Mouse (Mus musculus) lung, embryonic 15.5 days (tissue): ENCODE data around the gene Lmtk3. TPM values are rescaled to one million over a fixed set of nuclear protein-coding genes. Genes with fewer than 3 reads are reported as not detected.

Source experiments
- ATAC-seq: fragments of 200-750 bp; cut with Nextera tagmentation; 2 replicates; pipeline ENCODE4 v1.8.0; 2017; ENCODE audit warnings: moderate number of reproducible peaks, borderline replicate concordance; ENCODE audit not compliant: low FRiP score, low TSS enrichment; ENCODE audit errors: extremely low read depth
- H3K27ac ChIP-seq: fragments of 300-500 bp; sonication (generic); 2 replicates; pipeline ENCODE4 v1.5.1; 2015; ENCODE audit warnings: moderate library complexity, mild to moderate bottlenecking, inconsistent platforms
- H3K27me3 ChIP-seq: fragments of 300-500 bp; sonication (generic); 2 replicates; pipeline ENCODE4 v1.6.1; 2015; ENCODE audit warnings: inconsistent platforms
- H3K36me3 ChIP-seq: fragments of 300-500 bp; sonication (generic); 2 replicates; pipeline ENCODE4 v1.6.1; 2015; ENCODE audit warnings: inconsistent platforms
- H3K4me1 ChIP-seq: fragments of 300-500 bp; sonication (generic); 2 replicates; pipeline ENCODE4 v1.6.1; 2015; ENCODE audit warnings: inconsistent platforms
- H3K4me2 ChIP-seq: fragments of 300-500 bp; sonication (generic); 2 replicates; pipeline ENCODE4 v1.6.1; 2015; ENCODE audit warnings: inconsistent platforms, mild to moderate bottlenecking, moderate library complexity
- H3K4me3 ChIP-seq: fragments of 300-500 bp; sonication (generic); 2 replicates; pipeline ENCODE4 v1.5.1; 2015; ENCODE audit warnings: mild to moderate bottlenecking, inconsistent platforms
- H3K9ac ChIP-seq: fragments of 300-500 bp; sonication (generic); 2 replicates; pipeline ENCODE4 v1.6.1; 2015; ENCODE audit warnings: inconsistent platforms
- H3K9me3 ChIP-seq: fragments of 300-500 bp; sonication (generic); 2 replicates; pipeline ENCODE4 v1.6.1; 2016; ENCODE audit warnings: inconsistent platforms
- WGBS: fragments of 180-500 bp; shearing (Covaris S2); methylation state at CpG from one replicate; pipeline ENCODE4 v1.1.7; 2015; 5-methylcytosine and 5-hydroxymethylcytosine counted together
- polyA plus RNA-seq: library from polyadenylated mRNA; unstranded; fragments of >200 nt; fragmentation: Nextera tagmentation; extraction: Ambion mirVana; gene quantifications from 2 replicates; pipeline ENCODE4 v1.2.1, GENCODE M21; 2015

Gene Lmtk3
- polyA plus RNA-seq, 1 experiment from 2014 or later, result 1.1 TPM

GRCm38 (mm10) chr7:45796950-45797349 is 13.4 kb downstream of the Lmtk3 start:
- no peak overlapping the region for H3K9ac ChIP-seq
- H3K27me3 ChIP-seq, result peaks cover 38% of the 10 kb centered on the region
- peaks cover 27% of the 10 kb centered on the region for H3K4me1 ChIP-seq
- H3K4me3 ChIP-seq, result no peak overlapping the region
- ATAC-seq, result no peak
- no peaks in the 10 kb centered on the region for H3K9me3 ChIP-seq
- no peak overlapping the region for H3K27ac ChIP-seq
- H3K36me3 ChIP-seq, result no peaks in the 10 kb centered on the region
- peak overlapping the region; percentile 84 for H3K4me2 ChIP-seq
- WGBS, result 48% methylated on average over 6 of the region's 6 CpGs

DNA sequence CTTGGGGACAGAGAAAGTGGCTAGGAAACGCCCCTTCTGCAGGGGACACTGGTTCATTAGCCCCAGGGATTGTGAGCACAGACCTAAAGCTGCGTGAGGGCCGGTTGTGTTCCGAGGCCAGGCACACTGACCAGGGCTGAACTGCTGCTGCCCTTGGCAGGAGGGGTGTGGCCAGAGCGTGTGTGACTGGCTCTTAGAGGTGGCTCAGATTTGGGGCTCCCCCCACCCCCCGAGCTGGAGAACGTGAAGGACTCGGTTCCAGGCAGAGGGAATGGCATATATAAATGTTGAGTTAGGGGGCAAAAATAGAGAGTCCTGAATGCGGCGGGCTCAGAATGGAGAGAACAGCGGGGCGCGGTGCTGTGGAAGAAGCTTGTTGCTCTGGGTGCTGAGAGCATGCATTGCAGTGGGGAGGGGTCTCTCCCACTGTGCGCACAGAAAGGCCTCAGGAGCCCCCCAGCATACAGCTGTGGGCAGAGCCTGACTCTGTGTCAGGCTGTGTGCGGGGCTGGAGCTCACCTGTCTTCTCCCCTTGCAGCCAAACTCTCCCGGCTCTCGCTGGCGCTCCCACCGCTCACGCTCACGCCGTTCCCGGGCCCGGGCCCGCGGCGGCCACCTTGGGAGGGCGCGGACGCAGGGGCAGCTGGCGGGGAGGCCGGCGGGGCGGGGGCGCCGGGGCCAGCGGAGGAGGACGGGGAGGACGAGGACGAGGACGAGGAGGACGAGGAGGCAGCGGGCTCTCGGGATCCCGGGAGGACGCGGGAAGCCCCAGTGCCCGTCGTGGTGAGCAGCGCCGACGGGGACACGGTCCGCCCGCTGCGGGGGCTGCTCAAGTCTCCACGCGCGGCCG is 14.3 kb downstream of the Lmtk3 start:
- no peaks in the 10 kb centered on the region for H3K9me3 ChIP-seq
- peak overlapping the region; percentile 44 for H3K9ac ChIP-seq
- H3K4me3 ChIP-seq, result peak overlapping the region; percentile 48
- 2% methylated on average over 46 of the region's 60 CpGs for WGBS
- H3K4me1 ChIP-seq, result peaks cover 27% of the 10 kb centered on the region
- peak overlapping the region; percentile 84 for H3K4me2 ChIP-seq
- H3K27me3 ChIP-seq, result peaks cover 38% of the 10 kb centered on the region
- no peaks in the 10 kb centered on the region for H3K36me3 ChIP-seq
- no peak overlapping the region for H3K27ac ChIP-seq
- ATAC-seq, result no peak

DNA sequence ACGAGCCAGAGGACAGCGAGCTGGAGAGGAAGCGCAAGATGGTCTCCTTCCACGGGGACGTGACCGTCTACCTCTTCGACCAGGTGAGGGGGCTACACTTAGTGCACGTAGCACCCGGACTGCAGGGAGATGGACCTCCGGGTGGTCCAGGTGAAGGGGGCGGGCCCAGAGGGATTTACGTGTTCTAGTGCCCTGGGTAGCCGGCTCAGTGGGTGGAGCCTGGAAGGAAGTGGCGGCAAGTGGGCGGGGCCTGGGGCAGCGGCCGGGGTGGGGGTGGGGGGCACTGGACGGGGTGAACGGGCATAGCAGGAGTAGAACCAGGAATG is 14.9 kb downstream of the Lmtk3 start:
- peak overlapping the region; percentile 48 for H3K4me3 ChIP-seq
- peak overlapping the region; percentile 84 for H3K4me2 ChIP-seq
- peaks cover 27% of the 10 kb centered on the region for H3K4me1 ChIP-seq
- no peak for ATAC-seq
- 3% methylated on average over 19 of the region's 19 CpGs for WGBS
- no peaks in the 10 kb centered on the region for H3K36me3 ChIP-seq
- H3K27ac ChIP-seq, result no peak overlapping the region
- peaks cover 38% of the 10 kb centered on the region for H3K27me3 ChIP-seq
- peak overlapping the region; percentile 44 for H3K9ac ChIP-seq
- no peaks in the 10 kb centered on the region for H3K9me3 ChIP-seq

GRCm38 (mm10) chr7:45798931-45799330 is 15.4 kb downstream of the Lmtk3 start:
- H3K4me1 ChIP-seq, result peaks cover 27% of the 10 kb centered on the region
- H3K27me3 ChIP-seq, result peaks cover 38% of the 10 kb centered on the region
- H3K9ac ChIP-seq, result no peak overlapping the region
- ATAC-seq, result no peak
- peak overlapping the region; percentile 48; the same call in 1 of the 2 replicates for H3K4me3 ChIP-seq
- H3K9me3 ChIP-seq, result no peaks in the 10 kb centered on the region
- peak overlapping the region; percentile 84 for H3K4me2 ChIP-seq
- no peaks in the 10 kb centered on the region for H3K36me3 ChIP-seq
- 46% methylated on average over 7 of the region's 7 CpGs for WGBS
- H3K27ac ChIP-seq, result no peak overlapping the region

DNA sequence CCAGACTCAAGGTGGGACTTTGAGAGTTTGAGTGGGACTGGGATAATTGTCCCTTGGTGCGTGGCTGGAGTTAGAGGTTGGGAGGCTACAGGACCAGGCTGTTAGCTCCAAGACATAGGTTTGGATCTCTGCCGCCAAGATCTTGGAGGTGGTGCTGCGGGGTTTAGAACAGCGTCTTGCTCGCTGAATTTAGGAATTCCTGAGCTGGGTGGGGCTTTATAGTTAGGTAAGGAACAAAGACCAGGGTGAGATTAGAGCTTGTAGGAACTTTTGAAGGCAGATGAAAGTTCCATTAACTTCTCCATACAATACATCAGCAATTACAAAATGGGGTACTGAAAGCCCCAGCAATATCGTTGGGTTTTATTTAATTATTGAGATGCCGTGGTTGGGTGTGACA is 16.5 kb downstream of the Lmtk3 start:
- H3K4me3 ChIP-seq, result peak overlapping the region; percentile 34
- 34% methylated on average over 7 of the region's 7 CpGs for WGBS
- no peaks in the 10 kb centered on the region for H3K9me3 ChIP-seq
- ATAC-seq, result no peak
- peaks cover 38% of the 10 kb centered on the region for H3K27me3 ChIP-seq
- H3K4me2 ChIP-seq, result peak overlapping the region; percentile 64
- H3K9ac ChIP-seq, result no peak overlapping the region
- peak overlapping the region; percentile 54; the same call in 1 of the 2 replicates for H3K27ac ChIP-seq
- H3K36me3 ChIP-seq, result no peaks in the 10 kb centered on the region
- H3K4me1 ChIP-seq, result peaks cover 27% of the 10 kb centered on the region

GRCm38 (mm10) chr7:45800546-45801204 is 17.1 kb downstream of the Lmtk3 start:
- H3K4me2 ChIP-seq, result peak overlapping the region; percentile 64
- peak overlapping the region; percentile 54; the same call in 1 of the 2 replicates for H3K27ac ChIP-seq
- H3K9ac ChIP-seq, result no peak overlapping the region
- H3K4me1 ChIP-seq, result peaks cover 27% of the 10 kb centered on the region
- H3K36me3 ChIP-seq, result no peaks in the 10 kb centered on the region
- peaks cover 38% of the 10 kb centered on the region for H3K27me3 ChIP-seq
- peak overlapping the region; percentile 34 for H3K4me3 ChIP-seq
- peak; percentile 73 for ATAC-seq
- H3K9me3 ChIP-seq, result no peaks in the 10 kb centered on the region
- 13% methylated on average over 23 of the region's 25 CpGs for WGBS

GRCm38 (mm10) chr7:45801348-45801747 is 17.8 kb downstream of the Lmtk3 start:
- H3K4me3 ChIP-seq, result peak overlapping the region; percentile 34
- peak overlapping the region; percentile 64 for H3K4me2 ChIP-seq
- H3K27me3 ChIP-seq, result peaks cover 38% of the 10 kb centered on the region
- peaks cover 27% of the 10 kb centered on the region for H3K4me1 ChIP-seq
- no peak overlapping the region for H3K9ac ChIP-seq
- ATAC-seq, result peak; percentile 46; the same call in 1 of the 2 replicates
- H3K27ac ChIP-seq, result peak overlapping the region; percentile 50; the same call in 1 of the 2 replicates
- H3K9me3 ChIP-seq, result no peaks in the 10 kb centered on the region
- H3K36me3 ChIP-seq, result no peaks in the 10 kb centered on the region
- 2% methylated on average over 12 of the region's 12 CpGs for WGBS

DNA sequence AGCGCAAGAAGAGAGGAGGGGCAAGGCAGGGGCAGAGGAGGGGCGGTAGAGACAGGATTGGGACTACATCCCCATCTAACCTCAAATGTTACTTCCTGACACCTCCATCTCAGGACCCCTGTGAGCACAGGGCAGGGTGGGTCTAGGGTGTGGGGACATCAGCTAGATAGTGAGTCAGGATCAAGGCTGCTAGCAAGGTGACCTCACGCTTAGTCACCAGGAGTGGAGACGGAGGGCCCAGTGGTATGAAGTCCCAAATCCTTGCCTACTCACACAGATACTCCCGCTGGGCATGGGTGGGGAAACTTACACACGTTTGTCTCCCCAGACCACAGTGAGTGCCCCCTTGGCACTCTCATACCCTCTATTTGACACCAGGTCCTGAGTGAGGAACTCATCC is 19.0 kb downstream of the Lmtk3 start:
- Histone ChIP-seq H3K4me1 (peaks cover 26% of the 10 kb centered on the region), H3K27me3 (peaks cover 29% of the 10 kb centered on the region), H3K9me3 (no peaks in the 10 kb centered on the region), H3K27ac (no peak overlapping the region), H3K4me3 (no peak overlapping the region), H3K36me3 (peaks cover 11% of the 10 kb centered on the region), H3K9ac (no peak overlapping the region), H3K4me2 (no peak overlapping the region)
- 88% methylated on average over 6 of the region's 6 CpGs for WGBS
- ATAC-seq, result no peak

- peaks cover 45% of the 10 kb centered on the region for H3K36me3 ChIP-seq
- H3K4me2 ChIP-seq, result no peak overlapping the region
- H3K4me3 ChIP-seq, result no peak overlapping the region
- WGBS, result 51% methylated on average over 5 of the region's 5 CpGs
- no peak overlapping the region for H3K27ac ChIP-seq
- H3K9ac ChIP-seq, result no peak overlapping the region
- no peaks in the 10 kb centered on the region for H3K9me3 ChIP-seq
- no peaks in the 10 kb centered on the region for H3K27me3 ChIP-seq
- no peak for ATAC-seq
- peaks cover 3% of the 10 kb centered on the region for H3K4me1 ChIP-seq
These were observed 22.4 kb downstream of the Lmtk3 start for GRCm38 (mm10) chr7:45805941-45806340.

DNA sequence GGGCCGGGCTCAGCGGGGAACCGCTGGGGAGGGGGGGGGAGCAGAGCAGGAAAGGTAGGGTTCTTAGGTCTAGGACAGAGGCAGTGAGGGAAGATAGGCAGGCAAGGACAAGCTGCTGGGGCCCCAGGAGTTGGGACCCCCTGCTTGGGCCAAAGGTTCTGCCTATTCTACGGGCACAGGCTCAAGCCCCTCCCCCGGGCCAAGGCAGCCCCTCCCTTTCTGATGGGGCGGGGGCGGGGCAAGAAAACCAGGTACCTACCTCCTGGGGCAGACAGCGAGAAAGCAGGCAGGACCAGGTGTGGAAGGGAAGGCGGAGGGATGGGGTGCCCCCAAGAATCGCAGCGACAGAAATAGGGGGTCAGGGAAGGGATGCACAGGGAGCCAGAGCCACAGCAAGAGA is 24.9 kb downstream of the Lmtk3 start:
- no peaks in the 10 kb centered on the region for H3K9me3 ChIP-seq
- peaks cover 65% of the 10 kb centered on the region for H3K36me3 ChIP-seq
- no peak for ATAC-seq
- H3K4me3 ChIP-seq, result no peak overlapping the region
- no peak overlapping the region for H3K4me2 ChIP-seq
- no peak overlapping the region for H3K9ac ChIP-seq
- peaks cover 12% of the 10 kb centered on the region for H3K4me1 ChIP-seq
- no peaks in the 10 kb centered on the region for H3K27me3 ChIP-seq
- H3K27ac ChIP-seq, result no peak overlapping the region
- 45% methylated on average over 11 of the region's 11 CpGs for WGBS

DNA sequence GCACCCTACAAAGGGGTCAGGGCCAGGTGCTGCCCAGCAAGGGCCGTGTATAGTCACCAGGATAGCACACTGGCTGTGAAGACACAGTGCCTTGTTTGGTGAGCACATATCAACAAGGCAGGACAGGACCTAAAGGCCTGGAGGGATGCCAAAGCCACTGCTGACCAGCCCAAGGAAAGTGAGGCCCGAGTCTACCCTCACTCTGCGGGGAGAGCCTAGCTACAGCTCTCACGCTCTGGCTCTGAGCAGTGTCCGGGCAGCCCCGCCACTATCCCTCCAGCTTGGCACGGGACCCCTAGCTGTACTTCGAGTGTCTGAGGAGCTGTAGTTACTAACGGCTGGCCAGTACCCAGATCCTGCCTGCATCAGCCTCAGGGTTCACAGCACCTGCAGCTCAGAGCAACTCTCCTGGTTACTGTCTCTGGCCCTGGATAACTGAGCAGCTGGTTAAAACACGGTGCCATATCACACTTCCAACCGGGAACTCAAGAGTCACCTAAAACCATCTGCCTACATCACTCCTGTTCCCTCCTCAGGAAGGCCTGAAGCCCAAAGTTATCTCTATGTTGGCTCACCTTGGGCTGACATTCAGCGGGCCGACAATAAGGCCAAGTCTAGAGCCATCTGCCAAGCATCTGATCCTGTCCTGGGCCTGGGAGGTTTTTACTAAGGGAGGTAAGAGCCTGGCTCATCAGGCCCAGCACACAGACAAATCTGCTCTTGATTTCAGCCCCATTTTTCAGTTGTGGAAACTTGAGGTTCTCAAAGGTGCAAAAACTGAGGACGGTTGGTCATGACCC is 25.9 kb downstream of the Lmtk3 start:
- ATAC-seq, result no peak

More for the DNA sequence above, 25.9 kb downstream of the Lmtk3 start:
- Histone ChIP-seq H3K9ac (no peak overlapping the region), H3K36me3 (peaks cover 65% of the 10 kb centered on the region), H3K9me3 (no peaks in the 10 kb centered on the region), H3K4me2 (no peak overlapping the region), H3K27ac (no peak overlapping the region), H3K4me1 (peaks cover 12% of the 10 kb centered on the region), H3K27me3 (no peaks in the 10 kb centered on the region), H3K4me3 (no peak overlapping the region)
- WGBS, result 80% methylated on average over 14 of the region's 14 CpGs
